In the genomic region with DNA sequence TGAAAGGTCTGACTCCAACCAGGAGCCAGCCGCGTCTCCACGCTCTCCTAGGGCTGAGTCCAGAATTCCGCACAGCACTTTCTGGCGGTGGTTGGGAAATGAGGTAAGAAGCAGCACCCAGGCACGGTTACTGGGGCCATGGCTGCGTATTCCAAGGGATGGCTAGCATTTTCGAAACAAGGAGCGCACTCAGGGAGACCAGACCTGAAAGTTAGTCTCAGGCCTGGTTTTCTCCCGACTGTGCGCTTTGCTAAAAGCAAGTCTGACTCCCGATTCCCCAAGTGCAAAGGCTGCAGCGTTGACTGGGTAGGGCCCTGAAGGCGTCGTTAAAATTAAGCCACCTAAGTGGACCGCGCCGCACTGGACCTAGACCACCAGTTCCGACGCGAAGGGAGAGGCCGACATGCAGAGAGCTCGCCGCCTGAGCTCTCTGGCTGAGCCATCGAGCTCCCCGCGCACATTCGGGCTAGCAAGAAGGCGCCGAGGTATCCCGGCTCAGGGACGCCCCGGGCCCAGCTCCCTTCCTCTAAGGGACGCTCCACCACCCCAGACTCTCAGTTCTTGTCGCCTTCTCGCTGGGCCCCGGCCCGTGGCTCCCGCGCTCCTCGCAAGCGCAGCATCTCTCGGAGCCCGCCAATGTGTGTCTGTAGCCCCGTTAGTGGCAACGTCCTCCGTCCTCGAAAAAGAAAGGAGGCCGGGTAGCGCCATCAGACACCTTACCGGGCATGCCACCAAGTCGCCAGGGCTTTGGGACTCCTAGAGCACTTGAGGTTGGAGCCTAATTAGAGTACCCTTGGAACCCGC, we compare ENCODE assay signal across 8 mouse cellular contexts. TPM values are rescaled to one million over a fixed set of nuclear protein-coding genes. Genes with fewer than 3 reads are reported as not detected.
A peak's percentile ranks its signal among the peaks of the same experiment; 100 is the strongest.
DNase-seq lines count a peak whose midpoint lies in the region; ATAC-seq and TF ChIP-seq lines count a peak whose summit lies in the region.

No protein-coding gene starts in this region.

- peak overlapping the region; percentile 94 for H3K27ac ChIP-seq in forebrain, embryonic 12.5 days
- peak overlapping the region; percentile 97 for H3K27ac ChIP-seq in hindbrain, embryonic 13.5 days
- H3K27ac ChIP-seq in limb, embryonic 14.5 days (replicated peaks; ENCODE audit: low read depth, low read length), result peak overlapping the region; percentile 78

- H3K79me2 ChIP-seq in myocyte (ENCODE audit: control insufficient read depth, insufficient read depth), result peaks cover 59% of the 10 kb centered on the region

- peaks cover 35% of the 10 kb centered on the region for H3K4me1 ChIP-seq in forebrain, embryonic 12.5 days
- peaks cover 39% of the 10 kb centered on the region for H3K4me1 ChIP-seq in hindbrain, embryonic 13.5 days (replicated peaks)
- H3K4me1 ChIP-seq in limb, embryonic 14.5 days (ENCODE audit: control insufficient read depth, insufficient read depth, low read length), result peaks cover 23% of the 10 kb centered on the region

- peak; percentile 7 for ATAC-seq in Patski
- no peak for ATAC-seq in forebrain, embryonic 12.5 days (ENCODE audit: low FRiP score)
- no peak for ATAC-seq in hindbrain, embryonic 13.5 days (ENCODE audit: low FRiP score)
- ATAC-seq in limb, embryonic 14.5 days (ENCODE audit: low FRiP score, low read depth), result no peak

- peak overlapping the region; percentile 86 for H3ac ChIP-seq in myocyte (ENCODE audit: control insufficient read depth, insufficient read length)

- DNase-seq in cerebellum, postnatal 14 days, result peak; percentile 49 to 66
- DNase-seq in cerebellum, adult 11-12 months, result no peak
- DNase-seq in Patski (ENCODE audit: low read depth, low spot score), result no peak
- DNase-seq in limb, embryonic 14.5 days (ENCODE audit: low spot score), result peak; percentile 41
- peak; percentile 33 for DNase-seq in thymus, postnatal 14 days

- TF ChIP-seq POLR2A in limb, embryonic 14.5 days (IDR thresholded peaks at IDR 0.05; ENCODE audit: borderline replicate concordance, extremely low read depth, insufficient read depth, insufficient read length), result no peak
- TF ChIP-seq POLR2A in myocyte (IDR thresholded peaks at IDR 0.05; ENCODE audit: insufficient read length, low read depth), result peak; percentile 6

- no peaks in the 10 kb centered on the region for H3K27me3 ChIP-seq in Patski
- H3K27me3 ChIP-seq in forebrain, embryonic 12.5 days, result no peaks in the 10 kb centered on the region
- no peaks in the 10 kb centered on the region for H3K27me3 ChIP-seq in hindbrain, embryonic 13.5 days
- H3K27me3 ChIP-seq in limb, embryonic 14.5 days (ENCODE audit: control insufficient read depth, insufficient read depth, low read length), result no peaks in the 10 kb centered on the region
- H3K27me3 ChIP-seq in myocyte (ENCODE audit: control insufficient read depth, insufficient read depth, insufficient read length), result no peaks in the 10 kb centered on the region

- WGBS in forebrain, embryonic 12.5 days, result under 1% methylated on average over 53 of the region's 53 CpGs
- WGBS in hindbrain, embryonic 13.5 days, result under 1% methylated on average over 53 of the region's 53 CpGs
- WGBS in limb, embryonic 14.5 days, result 1% methylated on average over 52 of the region's 53 CpGs

- POLR2A ChIA-PET in Patski (lab: Charles Lee), result interaction anchor here (0.6 kb wide), 1 partner anchor 333 kb away, joined by 5 read pairs; no protein-coding TSS in a partner anchor

- H3K4me3 ChIP-seq in forebrain, embryonic 12.5 days (replicated peaks), result peak overlapping the region; percentile 70
- peak overlapping the region; percentile 96 for H3K4me3 ChIP-seq in hindbrain, embryonic 13.5 days
- H3K4me3 ChIP-seq in limb, embryonic 14.5 days (replicated peaks; ENCODE audit: low read length), result peak overlapping the region; percentile 93
- H3K4me3 ChIP-seq in myocyte, result peak overlapping the region; percentile 88

- H3K9ac ChIP-seq in forebrain, embryonic 12.5 days, result peak overlapping the region; percentile 94
- peak overlapping the region; percentile 99 for H3K9ac ChIP-seq in hindbrain, embryonic 13.5 days
- peak overlapping the region; percentile 94 for H3K9ac ChIP-seq in limb, embryonic 14.5 days (ENCODE audit: low read depth, low read length, severe bottlenecking)

- in situ Hi-C loops in Patski (cut with MboI; ENCODE audit: low pct_unique_long_range_greater_than_20kb), result loop anchor here (10.0 kb wide), 3 partner anchors 385 to 1875 kb away; no protein-coding TSS in a partner anchor

- no peak for TF ChIP-seq CTCF in Patski (IDR thresholded peaks at IDR 0.05)

- H3K9me3 ChIP-seq in forebrain, embryonic 12.5 days, result no peaks in the 10 kb centered on the region
- H3K9me3 ChIP-seq in hindbrain, embryonic 13.5 days, result no peaks in the 10 kb centered on the region
- no peaks in the 10 kb centered on the region for H3K9me3 ChIP-seq in limb, embryonic 14.5 days (ENCODE audit: control insufficient read depth, low read length)

- peak overlapping the region; percentile 84 for H3K4me2 ChIP-seq in forebrain, embryonic 12.5 days
- peak overlapping the region; percentile 75 for H3K4me2 ChIP-seq in hindbrain, embryonic 13.5 days
- peak overlapping the region; percentile 82 for H3K4me2 ChIP-seq in limb, embryonic 14.5 days (replicated peaks; ENCODE audit: low read depth, low read length, severe bottlenecking)
- H3K4me2 ChIP-seq in myocyte (ENCODE audit: low read depth), result peak overlapping the region; percentile 75

- H3K36me3 ChIP-seq in forebrain, embryonic 12.5 days (replicated peaks), result no peaks in the 10 kb centered on the region
- H3K36me3 ChIP-seq in hindbrain, embryonic 13.5 days, result no peaks in the 10 kb centered on the region
- H3K36me3 ChIP-seq in limb, embryonic 14.5 days (ENCODE audit: control insufficient read depth, insufficient read depth, low read length), result 0 out of 2 replicates have a peak, but pooled peaks cover 1% of the 10 kb centered on the region
- no peaks in the 10 kb centered on the region for H3K36me3 ChIP-seq in myocyte (ENCODE audit: control insufficient read depth, insufficient read depth)

- CTCF ChIA-PET in Patski (lab: Charles Lee), result interaction anchor here (0.9 kb wide), 1 partner anchor 333 kb away, joined by 4 read pairs; no protein-coding TSS in a partner anchor

TF ChIP-seq in myocyte, 11 proteins besides CTCF, POLR2A, EP300 and RAD21:
- TF ChIP-seq POLR2AphosphoS2 (IDR thresholded peaks at IDR 0.05; ENCODE audit: insufficient read length, low read depth), result no peak
- no peak for TF ChIP-seq TCF3 (IDR thresholded peaks at IDR 0.05; ENCODE audit: insufficient read length, low read depth)
- TF ChIP-seq REST (IDR thresholded peaks at IDR 0.05; ENCODE audit: insufficient read depth, insufficient read length), result no peak
- no peak for TF ChIP-seq MYOG (IDR thresholded peaks at IDR 0.05; ENCODE audit: control insufficient read depth in 1 of 3, insufficient read depth in 1 of 3, insufficient read length in 2 of 3, low read depth in 2 of 3)
- no peak for TF ChIP-seq MAX (IDR thresholded peaks at IDR 0.05; ENCODE audit: low read depth)
- no peak for TF ChIP-seq MYOD1 (IDR thresholded peaks at IDR 0.05; ENCODE audit: control insufficient read depth in 1 of 3, insufficient read length in 2 of 3, low read depth in 2 of 3)
- no peak for TF ChIP-seq SRF (IDR thresholded peaks at IDR 0.05; ENCODE audit: control insufficient read depth, insufficient read length, low read depth)

RNA-seq across cellular contexts. Expression of a gene that starts 1.3 kb away (rescaled TPM):
- polyA plus RNA-seq in Patski (2021) (30.8 TPM), myocyte (2012; fragmentation: generic; extraction: Trizol) (10.3 TPM)
- 57.5 and 68.2 TPM in 2 replicates for polyA plus RNA-seq in forebrain, embryonic 12.5 days (2016; fragmentation: Nextera tagmentation; extraction: Ambion mirVana)
- 20.8 and 26.1 TPM in 2 replicates for polyA plus RNA-seq in hindbrain, embryonic 13.5 days (2015; fragmentation: Nextera tagmentation; extraction: Ambion mirVana)
- 74.0 and 111 TPM in 2 replicates for polyA plus RNA-seq in limb, embryonic 14.5 days (2012; rRNA removed)
- 42.8 and 54.9 TPM in 2 replicates for polyA plus RNA-seq in limb, embryonic 14.5 days (2014; fragmentation: Nextera tagmentation; extraction: Ambion mirVana)

RNA-seq across cellular contexts. Expression of a gene that starts 30.6 kb away (rescaled TPM):
- polyA plus RNA-seq in Patski (2021) (121 TPM), myocyte (2012; fragmentation: generic; extraction: Trizol) (17.7 TPM)
- polyA plus RNA-seq in forebrain, embryonic 12.5 days (2016; fragmentation: Nextera tagmentation; extraction: Ambion mirVana), result 218 and 225 TPM in 2 replicates
- polyA plus RNA-seq in hindbrain, embryonic 13.5 days (2015; fragmentation: Nextera tagmentation; extraction: Ambion mirVana), result 187 and 200 TPM in 2 replicates
- polyA plus RNA-seq in limb, embryonic 14.5 days (2012; rRNA removed), result 197 and 203 TPM in 2 replicates
- 146 and 166 TPM in 2 replicates for polyA plus RNA-seq in limb, embryonic 14.5 days (2014; fragmentation: Nextera tagmentation; extraction: Ambion mirVana)

Comparison
In these comparisons a context has a peak if more than half of its experiments do, and no peak if none do; other contexts are left out.
1. DNase-seq: peak in cerebellum, postnatal 14 days (2 of 2), limb, embryonic 14.5 days (single experiment) and thymus, postnatal 14 days (single experiment); none in cerebellum, adult 11-12 months (single experiment) and Patski (single experiment).
2. Peak in every context shown above with its lines, with median percentiles within 50 percentile points of each other: H3K27ac ChIP-seq, H3K4me2 ChIP-seq, H3K4me3 ChIP-seq and H3K9ac ChIP-seq.